Mouse (Mus musculus) layer of hippocampus, adult 6 months (tissue): ENCODE measurements around the gene Tpx2. TPM values are rescaled to one million over a fixed set of nuclear protein-coding genes. Genes with fewer than 3 reads are reported as not detected.

Experiments used
- long read RNA-seq, 2 experiments: library from polyadenylated mRNA; unstranded; transcript quantifications; one replicate each; pipeline ENCODE4 v2.0.0; 2019 to 2020
- microRNA-seq: library from miRNA; unstranded; fragments of <30 nt; microRNA quantifications from one replicate; pipeline ENCODE4 v1.2.0, GENCODE M21; 2020
- polyA plus RNA-seq: library from polyadenylated mRNA; unstranded; fragments of <200 nt; fragmentation: Nextera tagmentation; gene quantifications from 2 replicates; pipeline ENCODE4 v1.2.3, GENCODE M21; 2021

The Tpx2 gene
- 0.50 and 0.72 TPM in 2 replicates for polyA plus RNA-seq
- long read RNA-seq, experiment 1, partial matches to known transcripts = 0 of 1 reads
- long read RNA-seq, experiment 1, other reads (novel, unspliced or antisense) = 0 of 1 reads
- long read RNA-seq, experiment 2, full-length matches to known transcripts = 8 of 10 reads
- long read RNA-seq, experiment 2, partial matches to known transcripts = 1 of 10 reads
- long read RNA-seq, experiment 2, other reads (novel, unspliced or antisense) = 1 of 10 reads

GRCm38 (mm10) chr2:152847815-152848302, at the start of gene Tpx2:
TSS of gene Tpx2 (plus strand) at chr2:152847964.

GRCm38 (mm10) chr2:152831019-152831878, 16.5 kb upstream of the Tpx2 start, which contains the start of gene Bcl2l1:
TSS of gene Bcl2l1 (minus strand) at chr2:152831728.

GRCm38 (mm10) chr2:152911031-152911430, 63.3 kb downstream of the Tpx2 start, which contains the start of gene Mylk2:
TSS of gene Mylk2 (plus strand) at chr2:152911352.

GRCm38 (mm10) chr2:152933048-152933447, 85.3 kb downstream of the Tpx2 start, which contains the start of gene Foxs1:
TSS of gene Foxs1 (minus strand) at chr2:152933208.

Small RNA genes lying within 50 kb of the gene (microRNA-seq; reads per million reads assigned to microRNA genes)
- gene Mir5622 = not detected

Other genes starting within 250 kb of the Tpx2 start
- gene Defb45, start 248.6 kb upstream of the Tpx2 start, polyA plus RNA-seq = not detected in 2 replicates
- gene Defb36, start 243.6 kb upstream of the Tpx2 start, polyA plus RNA-seq = not detected in 2 replicates
- 1.4 TPM in 1 of 2 replicates, not detected in the other for gene Defb25, start 224.9 kb upstream of the Tpx2 start, polyA plus RNA-seq
- 0.35 and 0.44 TPM in 2 replicates for gene Rem1, start 221.0 kb upstream of the Tpx2 start, polyA plus RNA-seq
- 74.3 and 79.3 TPM in 2 replicates for gene H13, start 178.5 kb upstream of the Tpx2 start, polyA plus RNA-seq
- gene Mcts2, start 160.9 kb upstream of the Tpx2 start, polyA plus RNA-seq = 21.8 and 22.0 TPM in 2 replicates
- gene Id1, start 111.7 kb upstream of the Tpx2 start, polyA plus RNA-seq = 15.1 and 16.2 TPM in 2 replicates
- 2.6 and 3.0 TPM in 2 replicates for gene Cox4i2, start 93.8 kb upstream of the Tpx2 start, polyA plus RNA-seq
- gene Bcl2l1, start 16.2 kb upstream of the Tpx2 start, polyA plus RNA-seq = 156 and 180 TPM in 2 replicates
- not detected in 2 replicates for gene Mylk2, start 63.4 kb downstream of the Tpx2 start, polyA plus RNA-seq
- 0.60 and 0.63 TPM in 2 replicates for gene Foxs1, start 85.2 kb downstream of the Tpx2 start, polyA plus RNA-seq
- 6.7 and 12.0 TPM in 2 replicates for gene Dusp15, start 103.7 kb downstream of the Tpx2 start, polyA plus RNA-seq
- gene Ttll9, start 114.5 kb downstream of the Tpx2 start, polyA plus RNA-seq = 1.3 and 1.9 TPM in 2 replicates
- gene Pdrg1, start 167.5 kb downstream of the Tpx2 start, polyA plus RNA-seq = 34.8 and 41.0 TPM in 2 replicates
- gene Xkr7, start 183.9 kb downstream of the Tpx2 start, polyA plus RNA-seq = 0.05 and 0.08 TPM in 2 replicates
- 0.06 and 0.11 TPM in 2 replicates for gene Ccm2l, start 218.0 kb downstream of the Tpx2 start, polyA plus RNA-seq